Mouse (Mus musculus): Measurements from ENCODE around the gene 2010111I01Rik. TPM values are rescaled to one million over a fixed set of nuclear protein-coding genes. Genes with fewer than 3 reads are reported as not detected.
"Not testable (repeated sequence)": the region's sequence is repeated elsewhere in the genome, so short reads cannot be mapped to it uniquely, and the experiment has no call there.

The 2010111I01Rik gene
- polyA plus RNA-seq, 1 experiment = 47.5 TPM

- Histone ChIP-seq H3K4me3 (replicated peaks; ENCODE audit: control insufficient read depth, low read depth, low read length) (no peak overlapping the region), H3K27ac (ENCODE audit: control insufficient read depth, insufficient read depth, low read depth, low read length, poor library complexity) (no peak overlapping the region), H3K4me1 (ENCODE audit: control insufficient read depth, insufficient read depth, low read length) (no peaks in the 10 kb centered on the region)
- WGBS = 47% methylated on average over 1 of the region's 1 CpGs
- TF ChIP-seq CTCF (IDR thresholded peaks at IDR 0.05; ENCODE audit: control insufficient read depth, insufficient read depth, low read length) (no peak), POLR2A (IDR thresholded peaks at IDR 0.05; ENCODE audit: borderline replicate concordance, control insufficient read depth, low read depth, low read length) (no peak)
Measured at GRCm38 (mm10) chr13:63206396-63206795, 241.7 kb downstream of the 2010111I01Rik start.

GRCm38 (mm10) chr13:63216537-63216936, 251.8 kb downstream of the 2010111I01Rik start:
- no peaks in the 10 kb centered on the region for H3K4me1 ChIP-seq (ENCODE audit: control insufficient read depth, insufficient read depth, low read length)

GRCm38 (mm10) chr13:63223026-63223770, 258.5 kb downstream of the 2010111I01Rik start:
- WGBS = 86% methylated on average over 8 of the region's 8 CpGs
- no peak overlapping the region for H3K4me3 ChIP-seq (replicated peaks; ENCODE audit: control insufficient read depth, low read depth, low read length)
- no peaks in the 10 kb centered on the region for H3K4me1 ChIP-seq (ENCODE audit: control insufficient read depth, insufficient read depth, low read length)
- TF ChIP-seq POLR2A (IDR thresholded peaks at IDR 0.05; ENCODE audit: borderline replicate concordance, control insufficient read depth, low read depth, low read length) (no peak), CTCF (IDR thresholded peaks at IDR 0.05; ENCODE audit: control insufficient read depth, insufficient read depth, low read length) (no peak)
- no peak overlapping the region for H3K27ac ChIP-seq (ENCODE audit: control insufficient read depth, insufficient read depth, low read depth, low read length, poor library complexity)

More at GRCm38 (mm10) chr13:63216537-63216936, 251.8 kb downstream of the 2010111I01Rik start:
- Histone ChIP-seq H3K4me3 (replicated peaks; ENCODE audit: control insufficient read depth, low read depth, low read length) (no peak overlapping the region), H3K27ac (ENCODE audit: control insufficient read depth, insufficient read depth, low read depth, low read length, poor library complexity) (no peak overlapping the region)
- no peak for TF ChIP-seq CTCF (IDR thresholded peaks at IDR 0.05; ENCODE audit: control insufficient read depth, insufficient read depth, low read length)

- no peak overlapping the region for H3K27ac ChIP-seq (ENCODE audit: control insufficient read depth, insufficient read depth, low read depth, low read length, poor library complexity)
- TF ChIP-seq POLR2A (IDR thresholded peaks at IDR 0.05; ENCODE audit: borderline replicate concordance, control insufficient read depth, low read depth, low read length) (no peak), CTCF (IDR thresholded peaks at IDR 0.05; ENCODE audit: control insufficient read depth, insufficient read depth, low read length) (no peak)
- H3K4me3 ChIP-seq (replicated peaks; ENCODE audit: control insufficient read depth, low read depth, low read length) = no peak overlapping the region
- 87% methylated on average over 8 of the region's 8 CpGs for WGBS
- no peaks in the 10 kb centered on the region for H3K4me1 ChIP-seq (ENCODE audit: control insufficient read depth, insufficient read depth, low read length)
Measured at GRCm38 (mm10) chr13:63225796-63226583, 261.3 kb downstream of the 2010111I01Rik start.

GRCm38 (mm10) chr13:63227785-63228184, 263.1 kb downstream of the 2010111I01Rik start:
- TF ChIP-seq CTCF (IDR thresholded peaks at IDR 0.05; ENCODE audit: control insufficient read depth, insufficient read depth, low read length) (no peak), POLR2A (IDR thresholded peaks at IDR 0.05; ENCODE audit: borderline replicate concordance, control insufficient read depth, low read depth, low read length) (no peak)
- Histone ChIP-seq H3K4me1 (ENCODE audit: control insufficient read depth, insufficient read depth, low read length) (no peaks in the 10 kb centered on the region), H3K27ac (ENCODE audit: control insufficient read depth, insufficient read depth, low read depth, low read length, poor library complexity) (no peak overlapping the region), H3K4me3 (replicated peaks; ENCODE audit: control insufficient read depth, low read depth, low read length) (no peak overlapping the region)
- 81% methylated on average over 3 of the region's 3 CpGs for WGBS

- Histone ChIP-seq H3K4me3 (replicated peaks; ENCODE audit: control insufficient read depth, low read depth, low read length) (no peak overlapping the region), H3K4me1 (ENCODE audit: control insufficient read depth, insufficient read depth, low read length) (no peaks in the 10 kb centered on the region), H3K27ac (ENCODE audit: control insufficient read depth, insufficient read depth, low read depth, low read length, poor library complexity) (no peak overlapping the region)
- WGBS = 83% methylated on average over 7 of the region's 7 CpGs
- TF ChIP-seq CTCF (IDR thresholded peaks at IDR 0.05; ENCODE audit: control insufficient read depth, insufficient read depth, low read length) (no peak), POLR2A (IDR thresholded peaks at IDR 0.05; ENCODE audit: borderline replicate concordance, control insufficient read depth, low read depth, low read length) (no peak)
Measured at GRCm38 (mm10) chr13:63230955-63231701, 266.4 kb downstream of the 2010111I01Rik start.

- TF ChIP-seq POLR2A (IDR thresholded peaks at IDR 0.05; ENCODE audit: borderline replicate concordance, control insufficient read depth, low read depth, low read length) = no peak
- TF ChIP-seq CTCF (IDR thresholded peaks at IDR 0.05; ENCODE audit: control insufficient read depth, insufficient read depth, low read length) = no peak
- Histone ChIP-seq H3K4me3 (replicated peaks; ENCODE audit: control insufficient read depth, low read depth, low read length) (no peak overlapping the region), H3K4me1 (ENCODE audit: control insufficient read depth, insufficient read depth, low read length) (no peaks in the 10 kb centered on the region), H3K27ac (ENCODE audit: control insufficient read depth, insufficient read depth, low read depth, low read length, poor library complexity) (no peak overlapping the region)
- WGBS = 75% methylated on average over 3 of the region's 3 CpGs
Measured at GRCm38 (mm10) chr13:63231702-63232070, 267.0 kb downstream of the 2010111I01Rik start.

- Histone ChIP-seq H3K27ac (ENCODE audit: control insufficient read depth, insufficient read depth, low read depth, low read length, poor library complexity) (no peak overlapping the region), H3K4me1 (ENCODE audit: control insufficient read depth, insufficient read depth, low read length) (no peaks in the 10 kb centered on the region), H3K4me3 (replicated peaks; ENCODE audit: control insufficient read depth, low read depth, low read length) (no peak overlapping the region)
- 34% methylated on average over 2 of the region's 2 CpGs for WGBS
- no peak for TF ChIP-seq CTCF (IDR thresholded peaks at IDR 0.05; ENCODE audit: control insufficient read depth, insufficient read depth, low read length)
- no peak for TF ChIP-seq POLR2A (IDR thresholded peaks at IDR 0.05; ENCODE audit: borderline replicate concordance, control insufficient read depth, low read depth, low read length)
Measured at GRCm38 (mm10) chr13:63232558-63232957, 267.9 kb downstream of the 2010111I01Rik start.

- H3K4me1 ChIP-seq (ENCODE audit: control insufficient read depth, insufficient read depth, low read length); H3K4me3 ChIP-seq (replicated peaks; ENCODE audit: control insufficient read depth, low read depth, low read length); H3K27ac ChIP-seq (ENCODE audit: control insufficient read depth, insufficient read depth, low read depth, low read length, poor library complexity): not testable (repeated sequence)
Measured at GRCm38 (mm10) chr13:63234520-63234919, 269.8 kb downstream of the 2010111I01Rik start.
